Mouse (Mus musculus) midbrain, postnatal 0 days (tissue): ENCODE results near the gene Hspa1a. TPM values are rescaled to one million over a fixed set of nuclear protein-coding genes. Genes with fewer than 3 reads are reported as not detected.

ENCODE experiments used
- ATAC-seq: fragments of 200-750 bp; cut with Nextera tagmentation; 2 replicates; pipeline ENCODE4 v1.8.0; 2017; ENCODE audit warnings: moderate number of reproducible peaks, mild to moderate bottlenecking, moderate TSS enrichment, moderate library complexity; ENCODE audit not compliant: low FRiP score
- DNase-seq: peaks from one replicate; pipeline ENCODE4 v3.0.0-alpha.2; 2015; ENCODE audit warnings: low spot score
- H3K27ac ChIP-seq: fragments of 300-500 bp; sonication (generic); 2 replicates; pipeline ENCODE4 v1.5.1; 2014; ENCODE audit warnings: low read depth, mild to moderate bottlenecking, low read length, mixed read lengths
- H3K27me3 ChIP-seq: fragments of 300-500 bp; sonication (generic); 2 replicates; pipeline ENCODE4 v1.6.1; 2014; ENCODE audit warnings: low read length, control low read depth, mixed read lengths; ENCODE audit not compliant: insufficient read depth
- H3K36me3 ChIP-seq: fragments of 300-500 bp; sonication (generic); 2 replicates; pipeline ENCODE4 v1.6.1; 2014; ENCODE audit warnings: low read length, control low read depth, mixed read lengths; ENCODE audit not compliant: insufficient read depth
- H3K4me1 ChIP-seq: fragments of 300-500 bp; sonication (generic); 2 replicates; pipeline ENCODE4 v1.6.1; 2014; ENCODE audit warnings: mild to moderate bottlenecking, control low read depth, antibody characterized with exemption, low read length, mixed read lengths; ENCODE audit not compliant: insufficient read depth
- H3K4me2 ChIP-seq: fragments of 300-500 bp; sonication (generic); 2 replicates; pipeline ENCODE4 v1.6.1; 2014; ENCODE audit warnings: low read depth, mild to moderate bottlenecking, low read length, mixed read lengths; ENCODE audit not compliant: poor library complexity, severe bottlenecking
- H3K4me3 ChIP-seq: fragments of 300-500 bp; sonication (generic); 2 replicates; pipeline ENCODE4 v1.5.1; 2014; ENCODE audit warnings: low read depth, mild to moderate bottlenecking, low read length, moderate library complexity
- H3K9ac ChIP-seq: fragments of 300-500 bp; sonication (generic); replicated peaks from 2 replicates; pipeline ENCODE4 v1.6.1; 2014; ENCODE audit warnings: mild to moderate bottlenecking, low read length, moderate library complexity, mixed read lengths; ENCODE audit not compliant: poor library complexity, severe bottlenecking
- H3K9me3 ChIP-seq: fragments of 300-500 bp; sonication (generic); 2 replicates; pipeline ENCODE4 v1.6.1; 2016; ENCODE audit warnings: low read length, control low read depth
- CTCF ChIP-seq: IDR thresholded peaks from 2 replicates; pipeline ENCODE4 v1.5.1; 2016; ENCODE audit warnings: antibody characterized with exemption, mild to moderate bottlenecking
- WGBS: fragments of 180-500 bp; shearing (Covaris S2); extraction: QIAGEN DNeasy Blood & Tissue Kit; methylation state at CpG from one replicate; pipeline ENCODE4 v1.1.7; 2014; 5-methylcytosine and 5-hydroxymethylcytosine counted together
- polyA plus RNA-seq: library from polyadenylated mRNA; unstranded; fragments of >200 nt; fragmentation: Nextera tagmentation; extraction: Ambion mirVana; gene quantifications from 2 replicates; pipeline ENCODE4 v1.2.1, GENCODE M21; 2015
- total RNA-seq: library from RNA; depleted of rRNA; stranded (reverse); fragments of >200 nt; gene quantifications from 2 replicates; pipeline ENCODE4 v1.2.3, GENCODE M21; 2014

Hspa1a gene
- total and polyA plus RNA-seq, 2 experiments from 2014 or later, result 19.8 to 34.9 TPM

DNA sequence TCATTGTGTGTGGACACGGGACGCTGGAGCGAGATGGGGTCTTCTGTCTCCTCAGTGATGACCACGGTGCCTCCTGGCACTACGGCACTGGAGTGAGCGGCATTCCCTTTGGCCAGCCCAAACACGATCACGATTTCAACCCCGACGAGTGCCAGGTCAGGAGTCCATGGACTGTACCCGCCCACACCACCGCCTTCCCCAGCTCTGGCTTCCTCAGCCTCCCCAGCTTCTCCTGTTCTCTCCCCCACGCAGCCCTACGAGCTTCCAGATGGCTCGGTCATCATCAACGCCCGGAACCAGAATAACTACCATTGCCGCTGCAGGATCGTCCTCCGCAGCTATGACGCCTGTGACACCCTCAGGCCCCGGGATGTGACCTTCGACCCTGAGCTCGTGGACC lies 37.9 kb downstream of the Hspa1a start:
- H3K9ac ChIP-seq, result no peak overlapping the region
- peaks cover 20% of the 10 kb centered on the region for H3K36me3 ChIP-seq
- H3K4me1 ChIP-seq, result 0 out of 2 replicates have a peak, but pooled peaks cover 3% of the 10 kb centered on the region
- H3K27ac ChIP-seq, result no peak overlapping the region
- H3K27me3 ChIP-seq, result no peaks in the 10 kb centered on the region
- no peak overlapping the region for H3K4me2 ChIP-seq
- H3K9me3 ChIP-seq, result no peaks in the 10 kb centered on the region
- TF ChIP-seq CTCF, result no peak
- ATAC-seq (no peak), DNase-seq (no peak)
- WGBS, result 68% methylated on average over 24 of the region's 24 CpGs
- no peak overlapping the region for H3K4me3 ChIP-seq

DNA sequence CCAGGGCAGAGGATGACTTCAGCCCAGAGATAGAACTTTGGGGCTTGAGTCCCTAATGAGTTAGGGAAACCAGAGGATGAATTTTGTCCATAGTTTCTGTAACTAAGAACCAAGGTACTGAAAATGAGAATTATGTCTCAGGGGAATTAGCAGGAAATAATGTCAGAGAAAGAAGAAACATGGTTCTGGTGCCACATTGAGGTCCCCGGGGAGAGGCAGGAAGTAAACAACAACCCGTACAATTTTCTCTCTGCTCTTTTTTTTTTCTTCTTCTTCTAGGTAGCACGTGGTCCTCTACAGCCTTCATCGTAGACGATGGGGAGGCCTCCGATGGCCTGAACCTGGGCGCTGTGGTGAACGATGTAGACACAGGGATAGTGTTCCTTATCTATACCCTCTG lies 39.7 kb downstream of the Hspa1a start:
- H3K36me3 ChIP-seq, result peaks cover 16% of the 10 kb centered on the region

DNA sequence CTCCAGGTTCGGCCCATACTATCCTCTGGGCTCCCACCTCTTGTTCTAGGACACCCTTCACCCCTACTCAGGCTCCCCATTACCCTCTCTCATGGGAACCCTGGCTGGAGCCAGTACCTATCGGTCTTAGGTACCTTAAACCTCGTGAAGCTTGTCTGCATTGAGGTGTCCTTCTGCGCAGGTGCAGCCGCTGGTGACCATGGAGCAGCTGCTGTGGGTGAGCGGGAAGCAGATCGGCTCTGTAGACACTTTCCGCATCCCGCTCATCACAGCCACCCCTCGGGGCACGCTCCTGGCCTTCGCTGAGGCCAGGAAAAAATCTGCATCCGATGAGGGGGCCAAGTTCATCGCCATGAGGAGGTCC lies 40.2 kb downstream of the Hspa1a start:
- Histone ChIP-seq H3K27me3 (no peaks in the 10 kb centered on the region), H3K4me2 (peak overlapping the region; percentile 94), H3K4me1 (0 out of 2 replicates have a peak, but pooled peaks cover 3% of the 10 kb centered on the region), H3K9ac (peak overlapping the region; percentile 81), H3K4me3 (peak overlapping the region; percentile 66), H3K27ac (peak overlapping the region; percentile 69), H3K36me3 (peaks cover 16% of the 10 kb centered on the region), H3K9me3 (no peaks in the 10 kb centered on the region)
- ATAC-seq (peak; percentile 28), DNase-seq (peak; percentile 50)
- no peak for TF ChIP-seq CTCF
- 10% methylated on average over 14 of the region's 14 CpGs for WGBS

More for the DNA sequence above, 39.7 kb downstream of the Hspa1a start:
- no peak for TF ChIP-seq CTCF
- Histone ChIP-seq H3K4me3 (peak overlapping the region; percentile 66), H3K9ac (peak overlapping the region; percentile 81), H3K27ac (no peak overlapping the region), H3K4me1 (0 out of 2 replicates have a peak, but pooled peaks cover 3% of the 10 kb centered on the region), H3K9me3 (no peaks in the 10 kb centered on the region), H3K4me2 (peak overlapping the region; percentile 94), H3K27me3 (no peaks in the 10 kb centered on the region)
- ATAC-seq (no peak), DNase-seq (no peak)
- 89% methylated on average over 8 of the region's 8 CpGs for WGBS

DNA sequence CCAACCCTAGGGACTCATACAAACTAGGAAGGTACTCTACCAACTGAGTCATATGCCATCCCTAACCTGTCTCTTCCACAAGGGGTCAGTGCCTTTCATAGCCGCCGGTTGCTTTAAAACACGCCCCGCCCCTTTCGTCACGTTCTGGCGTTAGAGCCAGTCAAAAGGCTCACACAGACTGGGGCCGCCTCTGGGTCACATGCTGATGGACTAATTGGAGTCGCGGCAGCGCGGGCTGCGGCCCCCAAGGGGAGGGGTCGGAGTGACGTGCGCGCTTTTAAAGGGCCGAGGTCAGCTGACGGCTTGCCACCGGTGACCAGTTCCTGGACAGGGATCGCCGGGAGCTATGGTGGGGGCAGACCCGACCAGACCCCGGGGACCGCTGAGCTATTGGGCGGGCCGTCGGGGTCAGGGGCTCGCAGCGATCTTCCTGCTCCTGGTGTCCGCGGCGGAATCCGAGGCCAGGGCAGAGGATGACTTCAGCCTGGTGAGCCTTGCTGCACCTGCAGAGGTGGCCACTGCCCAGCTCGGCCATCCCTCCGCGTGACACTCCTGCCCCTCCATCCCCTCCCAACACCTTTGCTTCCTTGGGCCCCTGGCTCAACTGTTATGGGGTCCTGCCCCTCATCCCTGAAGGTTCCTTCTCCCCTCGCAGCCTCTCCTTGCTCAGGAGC lies 40.8 kb downstream of the Hspa1a start, which contains the start of gene Neu1:
Gene Neu1, plus strand, starts transcription at position 193 of the 674 bp plus-strand sequence.
- peak; percentile 98 for ATAC-seq
- peak; percentile 99 for DNase-seq
- TF ChIP-seq CTCF, result peak; percentile 90
- peak within 1 kb of the TSS; percentile 94 for H3K4me2 ChIP-seq
- peak within 1 kb of the TSS; percentile 66 for H3K4me3 ChIP-seq
- H3K4me1 ChIP-seq, result 0 out of 2 replicates have a peak, but pooled peaks cover 3% of the 10 kb centered on the region
- no peaks in the 10 kb centered on the region for H3K27me3 ChIP-seq
- H3K36me3 ChIP-seq, result peaks cover 16% of the 10 kb centered on the region
- H3K27ac ChIP-seq, result peak within 1 kb of the TSS; percentile 69
- peak within 1 kb of the TSS; percentile 81 for H3K9ac ChIP-seq
- no peaks in the 10 kb centered on the region for H3K9me3 ChIP-seq
- WGBS, result under 1% methylated on average over 35 of the region's 38 CpGs

DNA sequence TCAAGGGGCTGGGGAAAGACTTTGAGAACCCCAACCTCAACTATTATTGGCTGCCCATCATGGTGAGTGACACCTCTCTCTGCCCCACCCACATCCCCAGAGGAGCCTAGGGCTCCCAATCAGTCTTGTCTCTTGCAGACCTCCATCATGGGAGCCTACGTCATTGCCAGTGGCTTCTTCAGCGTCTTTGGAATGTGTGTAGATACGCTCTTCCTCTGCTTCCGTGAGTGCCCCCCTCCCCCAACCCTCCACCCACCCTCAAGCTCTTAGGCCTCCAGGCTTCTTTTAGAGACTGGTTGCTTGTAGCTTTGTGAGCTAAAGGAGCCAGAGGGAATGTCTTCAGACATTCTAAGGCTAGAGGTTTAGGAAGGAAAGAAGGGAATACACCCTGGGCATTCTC lies 43.1 kb downstream of the Hspa1a start:
- no peak for TF ChIP-seq CTCF
- Histone ChIP-seq H3K27ac (no peak overlapping the region), H3K9me3 (no peaks in the 10 kb centered on the region), H3K4me3 (no peak overlapping the region), H3K4me1 (0 out of 2 replicates have a peak, but pooled peaks cover 3% of the 10 kb centered on the region), H3K4me2 (no peak overlapping the region), H3K27me3 (no peaks in the 10 kb centered on the region), H3K9ac (no peak overlapping the region), H3K36me3 (peaks cover 3% of the 10 kb centered on the region; the same call in 1 of the 2 replicates)
- WGBS, result 67% methylated on average over 4 of the region's 4 CpGs
- DNase-seq (no peak), ATAC-seq (no peak)

DNA sequence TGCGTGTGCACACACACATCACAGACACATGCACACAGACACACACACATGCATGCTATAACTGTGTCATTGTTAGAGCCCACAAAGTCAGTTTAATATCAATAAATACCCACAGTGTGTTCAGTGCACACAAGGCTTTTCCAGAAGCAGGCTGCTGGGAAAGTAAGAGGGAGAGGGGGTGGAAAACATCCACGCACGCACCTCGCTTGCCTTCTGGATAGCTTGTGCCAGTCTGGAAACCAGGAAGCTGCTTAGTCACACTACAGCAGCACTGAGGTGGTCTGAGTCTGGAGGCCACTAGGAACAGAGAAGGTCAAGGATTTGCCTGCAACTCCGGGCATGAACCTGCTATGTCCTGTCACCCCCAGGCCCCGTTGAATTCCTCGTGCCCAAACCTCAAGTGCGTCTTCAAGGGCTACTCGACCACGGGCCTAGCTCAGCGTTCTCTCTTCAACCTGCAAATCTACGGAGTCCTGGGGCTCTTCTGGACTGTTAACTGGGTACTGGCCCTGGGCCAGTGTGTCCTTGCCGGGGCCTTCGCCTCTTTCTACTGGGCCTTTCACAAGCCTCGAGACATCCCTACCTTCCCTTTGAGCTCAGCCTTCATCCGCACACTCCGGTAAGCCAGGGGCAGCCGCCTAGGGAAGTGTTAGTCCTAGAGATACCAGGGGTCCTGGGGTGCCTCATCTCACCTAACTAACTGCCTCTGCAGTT lies 44.5 kb downstream of the Hspa1a start:
- no peak overlapping the region for H3K9ac ChIP-seq
- WGBS, result 86% methylated on average over 18 of the region's 18 CpGs
- no peak overlapping the region for H3K4me2 ChIP-seq
- no peak for DNase-seq
- H3K36me3 ChIP-seq, result no peaks in the 10 kb centered on the region
- H3K27me3 ChIP-seq, result no peaks in the 10 kb centered on the region
- H3K4me3 ChIP-seq, result no peak overlapping the region
- no peaks in the 10 kb centered on the region for H3K9me3 ChIP-seq
- no peak overlapping the region for H3K27ac ChIP-seq
- H3K4me1 ChIP-seq, result 0 out of 2 replicates have a peak, but pooled peaks cover 2% of the 10 kb centered on the region
- ATAC-seq, result no peak
- no peak for TF ChIP-seq CTCF
